Mouse (Mus musculus) cerebral cortex, adult 2 months (tissue): ENCODE measurements around the gene Pofut1.

Experiments used
- WGBS: fragments of 180-500 bp; shearing (Covaris S2); methylation state at CpG from one replicate; pipeline ENCODE4 v1.1.7; 2018; 5-methylcytosine and 5-hydroxymethylcytosine counted together

Gene Pofut1

GRCm38 (mm10) chr2:153290938-153291928, 49.9 kb downstream of the Pofut1 start, which contains the start of gene Kif3b:
TSS of gene Kif3b (plus strand) at chr2:153291413.
- WGBS = under 1% methylated on average over 63 of the region's 63 CpGs

DNA sequence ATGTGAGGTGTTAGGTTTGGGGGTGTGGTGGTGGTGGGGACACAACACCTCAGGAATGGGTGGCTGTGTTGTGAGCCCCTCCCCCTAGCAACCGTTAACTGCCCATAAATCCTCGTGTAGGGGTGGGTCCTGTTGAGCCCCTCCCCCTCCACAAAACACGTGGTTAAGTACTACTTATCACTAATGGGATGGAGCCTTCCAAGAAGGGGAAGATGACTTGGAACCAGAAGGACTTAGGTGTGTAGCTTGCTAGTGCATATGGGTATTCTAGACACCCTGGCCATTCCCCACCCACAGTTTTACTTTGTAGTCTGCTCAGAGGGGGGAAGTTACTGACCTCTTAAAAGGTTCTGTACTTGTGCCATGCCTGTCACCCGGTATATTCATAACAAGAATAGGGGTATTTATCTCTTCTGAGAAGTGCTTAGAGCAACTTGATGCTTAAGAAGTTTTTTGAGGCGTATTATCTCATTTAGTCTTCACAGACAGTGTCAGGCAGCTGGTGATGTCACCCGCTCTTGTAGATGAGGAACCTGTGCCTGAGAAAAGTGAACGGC, 51.0 kb downstream of the Pofut1 start:
- WGBS = 33% methylated on average over 7 of the region's 7 CpGs

DNA sequence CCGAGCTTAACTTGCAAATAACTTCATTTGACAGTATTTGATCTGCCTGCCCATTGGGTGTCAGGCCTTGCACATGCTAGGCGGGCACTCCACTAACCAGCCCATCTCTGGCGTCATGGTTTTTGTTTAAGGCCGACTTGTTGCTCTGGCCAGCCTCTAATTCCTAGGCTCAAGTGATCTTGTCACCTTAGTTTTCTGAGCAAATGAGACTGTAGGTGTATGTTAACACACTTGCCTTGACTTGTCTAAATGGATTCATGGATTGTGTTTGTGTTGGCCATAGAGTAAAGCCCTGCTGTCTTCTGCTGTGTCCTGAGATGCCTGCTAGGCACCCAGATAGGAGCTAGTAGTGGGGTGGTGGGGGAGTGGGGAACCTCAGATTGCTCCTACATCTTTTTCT, 53.9 kb downstream of the Pofut1 start:
- 90% methylated on average over 4 of the region's 4 CpGs for WGBS

DNA sequence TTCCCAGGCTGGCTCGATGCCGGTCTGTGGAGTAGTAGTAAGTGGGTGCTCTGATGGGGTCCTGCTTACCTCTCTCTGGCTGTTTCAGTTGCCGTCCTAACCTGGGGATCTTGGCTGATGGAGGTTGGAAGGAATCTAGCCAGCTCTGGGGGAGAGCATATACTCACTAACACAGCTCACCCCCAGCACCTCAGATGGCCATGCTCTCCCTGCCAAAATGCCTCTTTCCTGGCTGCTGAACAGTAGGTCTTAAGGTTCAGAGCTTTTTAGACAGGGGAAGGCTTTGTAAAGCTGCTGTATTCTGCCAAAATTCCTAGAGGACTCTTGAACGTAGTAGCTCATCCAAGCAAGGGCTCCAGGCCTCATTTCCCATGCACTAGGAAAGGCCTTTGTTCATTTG, 56.4 kb downstream of the Pofut1 start:
- WGBS = 67% methylated on average over 4 of the region's 4 CpGs

GRCm38 (mm10) chr2:153298460-153298859, 57.1 kb downstream of the Pofut1 start:
- 77% methylated on average over 4 of the region's 4 CpGs for WGBS

DNA sequence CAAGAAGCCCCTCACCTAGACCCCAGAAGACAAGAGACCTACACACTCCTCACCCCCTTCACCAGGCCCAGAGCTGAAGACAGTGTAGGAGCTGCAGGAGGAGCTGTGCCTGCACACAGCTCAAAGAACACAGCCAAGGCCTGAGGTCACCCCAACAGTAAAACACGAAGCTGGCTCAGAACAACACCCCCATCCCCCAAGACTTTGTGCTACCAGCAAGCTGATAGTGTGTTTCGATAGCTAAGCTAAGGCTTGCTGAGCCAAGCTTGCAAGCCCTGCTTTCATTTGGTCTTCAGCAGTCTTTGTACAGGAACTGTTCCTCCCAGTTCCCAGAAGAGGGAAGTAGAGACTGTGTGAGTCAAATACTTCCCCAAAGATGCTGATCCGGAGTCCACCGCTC, 57.5 kb downstream of the Pofut1 start:
- WGBS = 37% methylated on average over 4 of the region's 4 CpGs

DNA sequence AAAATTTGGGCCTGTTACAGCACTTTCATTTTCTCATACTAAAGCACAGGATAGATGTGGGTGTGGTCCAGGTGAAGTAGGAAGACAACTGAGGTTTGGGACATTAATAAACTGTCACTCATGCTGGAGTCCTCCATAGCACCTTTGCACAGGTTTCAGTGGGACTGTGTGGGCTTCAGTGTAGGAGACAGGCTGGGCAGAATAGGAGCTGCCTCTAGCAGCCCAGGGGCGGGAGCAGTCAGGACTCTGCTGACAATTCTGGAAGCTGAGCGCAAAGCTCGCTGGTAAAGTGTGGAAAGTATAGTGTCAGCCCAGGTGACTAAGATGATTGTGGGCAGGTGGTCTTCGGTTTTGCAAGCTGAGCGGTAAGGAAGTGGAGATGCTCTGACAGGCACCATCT, 59.8 kb downstream of the Pofut1 start:
- WGBS = 64% methylated on average over 5 of the region's 5 CpGs

GRCm38 (mm10) chr2:153305240-153305639, 63.9 kb downstream of the Pofut1 start:
- WGBS = 73% methylated on average over 6 of the region's 6 CpGs

GRCm38 (mm10) chr2:153308586-153308985, 67.3 kb downstream of the Pofut1 start:
- WGBS = 65% methylated on average over 7 of the region's 7 CpGs

DNA sequence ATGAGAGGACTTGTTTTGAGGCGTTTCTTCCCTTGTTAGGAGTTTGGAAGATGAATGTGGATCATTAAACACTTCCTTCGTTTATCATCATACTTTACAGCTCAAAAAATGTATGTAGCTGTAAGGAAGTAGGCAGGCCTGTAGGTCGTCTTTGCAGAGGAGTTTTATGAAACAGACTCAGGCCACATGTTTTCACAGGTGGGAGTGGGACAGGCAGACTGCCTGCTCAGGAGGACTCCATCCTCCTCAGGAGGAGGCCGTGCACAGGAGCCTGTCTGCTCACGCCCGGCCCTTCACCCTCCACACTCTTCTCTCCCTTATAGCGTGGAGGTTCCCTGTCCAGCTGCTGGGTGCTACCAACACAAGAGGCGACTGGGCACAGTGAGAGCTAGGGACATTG, 67.8 kb downstream of the Pofut1 start:
- WGBS = 44% methylated on average over 8 of the region's 8 CpGs

- WGBS = 68% methylated on average over 6 of the region's 6 CpGs
Measured at GRCm38 (mm10) chr2:153310228-153310627, 68.9 kb downstream of the Pofut1 start.

DNA sequence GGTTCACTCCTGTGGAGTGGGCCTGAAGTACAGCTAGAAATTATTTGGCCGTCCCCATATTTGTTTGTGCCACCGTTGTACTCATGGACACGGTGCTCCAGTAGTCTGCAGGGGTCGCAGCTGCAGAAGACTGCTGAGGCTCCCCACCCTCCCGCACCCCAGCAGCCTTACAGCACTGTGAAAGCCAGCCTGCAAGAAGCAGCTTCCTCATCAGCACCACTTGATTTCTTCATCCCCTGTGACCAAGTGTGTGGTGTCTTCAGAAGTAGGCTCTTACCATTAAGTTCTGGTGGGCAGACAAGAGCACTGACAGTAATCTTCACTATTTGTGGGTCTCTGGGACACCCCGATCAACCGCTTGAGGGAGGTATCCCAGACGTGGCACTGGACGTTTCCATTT, 71.6 kb downstream of the Pofut1 start:
- WGBS = 84% methylated on average over 9 of the region's 9 CpGs

GRCm38 (mm10) chr2:153318408-153318807, 77.1 kb downstream of the Pofut1 start:
- WGBS = 87% methylated on average over 4 of the region's 4 CpGs

GRCm38 (mm10) chr2:153319036-153319643, 77.8 kb downstream of the Pofut1 start:
- WGBS = 74% methylated on average over 8 of the region's 8 CpGs
